ENCODE assay signal across 18 mouse cellular contexts in the genomic region with DNA sequence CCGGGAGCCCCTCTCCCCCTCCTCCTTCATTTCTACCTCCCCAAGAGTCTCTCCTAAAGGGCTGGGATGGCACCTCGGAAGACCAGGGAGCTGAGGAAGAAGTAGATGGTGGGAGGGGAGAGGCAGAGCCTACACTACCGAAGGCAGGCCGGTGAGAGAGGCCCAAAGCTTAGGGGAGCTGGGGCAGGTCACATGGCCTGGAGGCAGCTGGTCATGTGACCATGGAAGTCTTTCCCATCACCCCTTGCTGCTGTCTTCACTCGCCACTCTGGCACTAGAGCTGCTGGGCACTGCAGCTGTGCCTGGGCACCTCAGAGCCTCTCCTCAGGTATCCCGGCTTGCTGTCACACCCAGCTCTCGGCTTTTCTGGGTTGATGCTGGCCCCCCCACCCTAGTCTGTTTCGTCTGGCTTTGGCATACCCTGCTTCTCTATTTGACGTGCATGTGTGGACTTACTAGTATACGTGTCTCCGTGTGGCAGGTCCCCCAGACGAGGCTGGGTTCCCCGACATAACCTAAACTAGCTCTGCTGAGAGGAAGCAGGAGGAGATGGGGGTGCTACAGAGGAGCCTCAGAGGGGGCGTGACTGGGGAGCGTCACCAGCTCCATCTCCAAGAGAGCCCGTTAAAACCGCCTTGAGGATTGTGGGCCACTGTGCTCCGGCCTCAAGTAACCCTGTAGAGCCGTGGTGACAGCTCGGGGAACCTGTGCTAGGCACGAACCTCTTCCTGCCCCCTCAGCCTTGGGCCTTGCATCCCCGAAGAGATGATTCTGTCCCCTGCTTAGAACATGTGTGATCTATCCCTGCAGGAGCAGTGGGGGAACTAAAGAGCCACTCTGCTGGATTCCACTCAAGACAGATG. TPM values are rescaled to one million over a fixed set of nuclear protein-coding genes. Genes with fewer than 3 reads are reported as not detected.
DNase-seq lines count a peak whose midpoint lies in the region; ATAC-seq and TF ChIP-seq lines count a peak whose summit lies in the region.
"Had no signal": no experiment of that assay in that cellular context is flagged by ENCODE, and none has a peak within 500 bp of the region (broad histone marks: within the 10 kb centered on the region; RNA-seq: fewer than 3 reads in every experiment).

No protein-coding gene starts in this region.

- H3K4me1 ChIP-seq in hindbrain, embryonic 10.5 days (replicated peaks): 0 out of 2 replicates have a peak, but pooled peaks cover 8% of the 10 kb centered on the region
- H3K4me1 ChIP-seq in hindbrain, embryonic 12.5 days: no peaks in the 10 kb centered on the region
- peaks cover 12% of the 10 kb centered on the region for H3K4me1 ChIP-seq in midbrain, embryonic 10.5 days
- no peaks in the 10 kb centered on the region for H3K4me1 ChIP-seq in midbrain, postnatal 0 days (ENCODE audit: insufficient read depth, low read length)
- H3K4me1 ChIP-seq in stomach, postnatal 0 days (replicated peaks; ENCODE audit: control insufficient read depth, insufficient read depth): no peaks in the 10 kb centered on the region
- H3K4me1 ChIP-seq: midbrain, embryonic 15.5 days; neural tube, embryonic 13.5 days had no signal

- no peak for TF ChIP-seq CTCF in midbrain, postnatal 0 days (IDR thresholded peaks at IDR 0.05)
- TF ChIP-seq CTCF in stomach, postnatal 0 days (IDR thresholded peaks at IDR 0.05; ENCODE audit: low read depth): no peak

- ATAC-seq in hindbrain, embryonic 12.5 days (ENCODE audit: low FRiP score): no peak
- ATAC-seq in midbrain, postnatal 0 days (ENCODE audit: low FRiP score): no peak
- peak; percentile 43; the same call in 1 of the 2 replicates for ATAC-seq in stomach, postnatal 0 days (ENCODE audit: low FRiP score, low TSS enrichment)
- ATAC-seq: forebrain, postnatal 0 days; midbrain, embryonic 15.5 days had no signal

- no peaks in the 10 kb centered on the region for H3K27me3 ChIP-seq in hindbrain, embryonic 10.5 days (ENCODE audit: insufficient read depth, poor library complexity, severe bottlenecking)
- no peaks in the 10 kb centered on the region for H3K27me3 ChIP-seq in hindbrain, embryonic 12.5 days
- no peaks in the 10 kb centered on the region for H3K27me3 ChIP-seq in midbrain, embryonic 10.5 days (ENCODE audit: low read depth, poor library complexity, severe bottlenecking)
- H3K27me3 ChIP-seq in midbrain, postnatal 0 days (ENCODE audit: insufficient read depth, low read length): no peaks in the 10 kb centered on the region
- no peaks in the 10 kb centered on the region for H3K27me3 ChIP-seq in stomach, postnatal 0 days (ENCODE audit: control insufficient read depth, insufficient read depth, low read length)
- H3K27me3 ChIP-seq: midbrain, embryonic 15.5 days; neural tube, embryonic 13.5 days had no signal

- peak overlapping the region; percentile 40; the same call in 1 of the 2 replicates for H3K27ac ChIP-seq in hindbrain, embryonic 10.5 days
- H3K27ac ChIP-seq in hindbrain, embryonic 12.5 days: no peak overlapping the region
- peak overlapping the region; percentile 47; the same call in 1 of the 2 replicates for H3K27ac ChIP-seq in midbrain, embryonic 10.5 days (replicated peaks)
- no peak overlapping the region for H3K27ac ChIP-seq in midbrain, postnatal 0 days (ENCODE audit: low read depth, low read length)
- H3K27ac ChIP-seq in stomach, postnatal 0 days (replicated peaks): no peak overlapping the region
- H3K27ac ChIP-seq: liver, embryonic 13.5 days; midbrain, embryonic 15.5 days; neural tube, embryonic 13.5 days had no signal

- WGBS in hindbrain, embryonic 10.5 days: 85% methylated on average over 22 of the region's 22 CpGs
- WGBS in hindbrain, embryonic 12.5 days: 86% methylated on average over 22 of the region's 22 CpGs
- 83% methylated on average over 22 of the region's 22 CpGs for WGBS in midbrain, embryonic 10.5 days
- WGBS in midbrain, postnatal 0 days: 87% methylated on average over 22 of the region's 22 CpGs
- WGBS in stomach, postnatal 0 days: 78% methylated on average over 22 of the region's 22 CpGs

- no peak for TF ChIP-seq EP300 in stomach, postnatal 0 days (optimal IDR thresholded peaks at IDR 0.05)

- no peak for DNase-seq in hindbrain, embryonic 10.5 days (ENCODE audit: low spot score)
- no peak for DNase-seq in midbrain, embryonic 10.5 days (ENCODE audit: low spot score)
- no peak for DNase-seq in midbrain, postnatal 0 days (ENCODE audit: low spot score)
- peak; percentile 47 for DNase-seq in brain, adult 2 months (ENCODE audit: low read depth, low spot score)
- no peak for DNase-seq in stomach, postnatal 0 days (ENCODE audit: low spot score)
- DNase-seq in urinary bladder, postnatal 14 days (ENCODE audit: low spot score): no peak
- DNase-seq in heart, postnatal 4 days: no peak
- DNase-seq: adrenal gland, postnatal 10 days; cerebellum, postnatal 36 days; forebrain, postnatal 0 days; kidney, adult 8-10 months; layer of hippocampus, postnatal 36 days; liver, embryonic 13.5 days; lung, postnatal 36 days; thymus, postnatal 14 days had no signal

- no peak overlapping the region for H3K4me3 ChIP-seq in hindbrain, embryonic 10.5 days
- H3K4me3 ChIP-seq in hindbrain, embryonic 12.5 days: no peak overlapping the region
- H3K4me3 ChIP-seq in midbrain, embryonic 10.5 days: no peak overlapping the region
- no peak overlapping the region for H3K4me3 ChIP-seq in midbrain, postnatal 0 days (ENCODE audit: low read depth, low read length)
- no peak overlapping the region for H3K4me3 ChIP-seq in stomach, postnatal 0 days (ENCODE audit: low read depth, low read length)
- H3K4me3 ChIP-seq: liver, embryonic 13.5 days; midbrain, embryonic 15.5 days; neural tube, embryonic 13.5 days had no signal

- no peak overlapping the region for H3K4me2 ChIP-seq in hindbrain, embryonic 12.5 days (replicated peaks)
- H3K4me2 ChIP-seq in midbrain, postnatal 0 days (ENCODE audit: low read depth, low read length, poor library complexity, severe bottlenecking): no peak overlapping the region
- no peak overlapping the region for H3K4me2 ChIP-seq in stomach, postnatal 0 days (replicated peaks; ENCODE audit: low read depth)
- H3K4me2 ChIP-seq: liver, embryonic 13.5 days; midbrain, embryonic 15.5 days; neural tube, embryonic 13.5 days had no signal

- H3K9ac ChIP-seq in hindbrain, embryonic 12.5 days: no peak overlapping the region
- H3K9ac ChIP-seq in midbrain, postnatal 0 days (replicated peaks; ENCODE audit: low read length, poor library complexity, severe bottlenecking): no peak overlapping the region
- no peak overlapping the region for H3K9ac ChIP-seq in stomach, postnatal 0 days (ENCODE audit: low read length)
- H3K9ac ChIP-seq: forebrain, postnatal 0 days; liver, embryonic 13.5 days; midbrain, embryonic 15.5 days; neural tube, embryonic 13.5 days had no signal

- peaks cover 65% of the 10 kb centered on the region for H3K36me3 ChIP-seq in hindbrain, embryonic 10.5 days
- peaks cover 49% of the 10 kb centered on the region for H3K36me3 ChIP-seq in hindbrain, embryonic 12.5 days
- H3K36me3 ChIP-seq in midbrain, embryonic 10.5 days: peaks cover 51% of the 10 kb centered on the region
- peaks cover 28% of the 10 kb centered on the region for H3K36me3 ChIP-seq in midbrain, postnatal 0 days (ENCODE audit: insufficient read depth, low read length)
- H3K36me3 ChIP-seq in stomach, postnatal 0 days (ENCODE audit: control insufficient read depth, insufficient read depth, low read length): peaks cover 14% of the 10 kb centered on the region; the same call in 1 of the 2 replicates
- H3K36me3 ChIP-seq: liver, embryonic 13.5 days had no signal

- no peaks in the 10 kb centered on the region for H3K9me3 ChIP-seq in hindbrain, embryonic 10.5 days
- H3K9me3 ChIP-seq in hindbrain, embryonic 12.5 days (replicated peaks): no peaks in the 10 kb centered on the region
- H3K9me3 ChIP-seq in midbrain, embryonic 10.5 days (replicated peaks): no peaks in the 10 kb centered on the region
- H3K9me3 ChIP-seq in midbrain, postnatal 0 days (ENCODE audit: low read length): no peaks in the 10 kb centered on the region
- H3K9me3 ChIP-seq in stomach, postnatal 0 days (ENCODE audit: control insufficient read depth, low read length): no peaks in the 10 kb centered on the region
- H3K9me3 ChIP-seq: liver, embryonic 13.5 days; midbrain, embryonic 15.5 days; neural tube, embryonic 13.5 days had no signal

RNA-seq across cellular contexts. Expression of gene Mrps10, which starts 46.3 kb away (rescaled TPM):
- 85.2 and 86.5 TPM in 2 replicates for polyA plus RNA-seq in hindbrain, embryonic 10.5 days (2016; fragmentation: Nextera tagmentation; extraction: Ambion mirVana)
- polyA plus RNA-seq in hindbrain, embryonic 12.5 days (2016; fragmentation: Nextera tagmentation; extraction: Ambion mirVana): 64.3 and 69.3 TPM in 2 replicates
- polyA plus RNA-seq in midbrain, embryonic 10.5 days (2016; fragmentation: Nextera tagmentation; extraction: Ambion mirVana): 83.8 and 84.2 TPM in 2 replicates
- 28.4 and 33.3 TPM in 2 replicates for total RNA-seq in midbrain, postnatal 0 days (2014; rRNA removed)
- 70.1 and 79.4 TPM in 2 replicates for polyA plus RNA-seq in midbrain, postnatal 0 days (2015; fragmentation: Nextera tagmentation; extraction: Ambion mirVana)
- 58.6 and 59.5 TPM in 2 replicates for polyA plus RNA-seq in stomach, postnatal 0 days (2015; fragmentation: Nextera tagmentation; extraction: Ambion mirVana)
- 10 to 100 TPM; 31.9 to 35.4 TPM for total RNA-seq in heart, postnatal 4 days (2021)

Comparison
In these comparisons a context has a peak if more than half of its experiments do, and no peak if none do; other contexts are left out.
1. H3K27ac ChIP-seq: peak in hindbrain, embryonic 10.5 days (single experiment) and midbrain, embryonic 10.5 days (single experiment); none in hindbrain, embryonic 12.5 days (single experiment), midbrain, postnatal 0 days (single experiment) and stomach, postnatal 0 days (single experiment).